Mouse (Mus musculus): Measurements from ENCODE around the gene Mcpt4. TPM values are rescaled to one million over a fixed set of nuclear protein-coding genes. Genes with fewer than 3 reads are reported as not detected.
"Not testable (repeated sequence)": the region's sequence is repeated elsewhere in the genome, so short reads cannot be mapped to it uniquely, and the experiment has no call there.

Gene Mcpt4
- 0.14 TPM for polyA plus RNA-seq (2012; fragmentation: generic; extraction: Trizol)

- not testable (repeated sequence) for H3ac ChIP-seq (ENCODE audit: control insufficient read depth, insufficient read length); H3K79me2 ChIP-seq (ENCODE audit: control insufficient read depth, insufficient read depth); H3K4me3 ChIP-seq; H3K36me3 ChIP-seq (ENCODE audit: control insufficient read depth, insufficient read depth); H3K27me3 ChIP-seq (ENCODE audit: control insufficient read depth, insufficient read depth, insufficient read length); H3K4me2 ChIP-seq (ENCODE audit: low read depth)
Measured at GRCm38 (mm10) chr14:56062213-56062612, at the start of gene Mcpt4. Gene Mcpt4, minus strand, starts transcription at chr14:56062313.

GRCm38 (mm10) chr14:56105447-56106180, 43.5 kb upstream of the Mcpt4 start:
- Histone ChIP-seq H3K4me2 (ENCODE audit: low read depth) (peak overlapping the region; percentile 42), H3K4me3 (no peak overlapping the region), H3K27me3 (ENCODE audit: control insufficient read depth, insufficient read depth, insufficient read length) (no peaks in the 10 kb centered on the region), H3ac (ENCODE audit: control insufficient read depth, insufficient read length) (no peak overlapping the region), H3K36me3 (ENCODE audit: control insufficient read depth, insufficient read depth) (no peaks in the 10 kb centered on the region), H3K79me2 (ENCODE audit: control insufficient read depth, insufficient read depth) (no peaks in the 10 kb centered on the region)
- TF ChIP-seq E2F4 (IDR thresholded peaks at IDR 0.05; ENCODE audit: insufficient read depth), result no peak
- TF ChIP-seq MYOD1 (IDR thresholded peaks at IDR 0.05; ENCODE audit: control insufficient read depth in 1 of 3, insufficient read length in 2 of 3, low read depth in 2 of 3), result peak in 1 of 3 experiments; percentile 12

GRCm38 (mm10) chr14:56105016-56105415, 42.9 kb upstream of the Mcpt4 start:
- no peaks in the 10 kb centered on the region for H3K27me3 ChIP-seq (ENCODE audit: control insufficient read depth, insufficient read depth, insufficient read length)
- no peak overlapping the region for H3ac ChIP-seq (ENCODE audit: control insufficient read depth, insufficient read length)
- H3K79me2 ChIP-seq (ENCODE audit: control insufficient read depth, insufficient read depth), result no peaks in the 10 kb centered on the region
- TF ChIP-seq MAX (IDR thresholded peaks at IDR 0.05; ENCODE audit: low read depth) (no peak), MYOD1 (IDR thresholded peaks at IDR 0.05; ENCODE audit: control insufficient read depth in 1 of 3, insufficient read length in 2 of 3, low read depth in 2 of 3) (no peak), USF1 (IDR thresholded peaks at IDR 0.05; ENCODE audit: low read depth) (no peak), CEBPB (IDR thresholded peaks at IDR 0.05; ENCODE audit: insufficient read depth, poor library complexity, severe bottlenecking) (no peak), E2F4 (IDR thresholded peaks at IDR 0.05; ENCODE audit: insufficient read depth) (no peak), POLR2AphosphoS2 (IDR thresholded peaks at IDR 0.05; ENCODE audit: insufficient read length, low read depth) (no peak), TCF3 (IDR thresholded peaks at IDR 0.05; ENCODE audit: insufficient read length, low read depth) (no peak), MYOG (IDR thresholded peaks at IDR 0.05; ENCODE audit: control insufficient read depth in 1 of 3, insufficient read depth in 1 of 3, insufficient read length in 2 of 3, low read depth in 2 of 3) (no peak), SRF (IDR thresholded peaks at IDR 0.05; ENCODE audit: control insufficient read depth, insufficient read length, low read depth) (no peak), POLR2A (IDR thresholded peaks at IDR 0.05; ENCODE audit: insufficient read length, low read depth) (no peak), REST (IDR thresholded peaks at IDR 0.05; ENCODE audit: insufficient read depth, insufficient read length) (no peak), TCF12 (IDR thresholded peaks at IDR 0.05; ENCODE audit: insufficient read depth, poor library complexity, severe bottlenecking) (no peak)
- H3K4me2 ChIP-seq (ENCODE audit: low read depth), result no peak overlapping the region
- H3K4me3 ChIP-seq, result no peak overlapping the region
- no peaks in the 10 kb centered on the region for H3K36me3 ChIP-seq (ENCODE audit: control insufficient read depth, insufficient read depth)

- H3K79me2 ChIP-seq (ENCODE audit: control insufficient read depth, insufficient read depth), result no peaks in the 10 kb centered on the region
- no peak overlapping the region for H3K4me2 ChIP-seq (ENCODE audit: low read depth)
- H3ac ChIP-seq (ENCODE audit: control insufficient read depth, insufficient read length), result no peak overlapping the region
- TF ChIP-seq USF1 (IDR thresholded peaks at IDR 0.05; ENCODE audit: low read depth) (no peak), SRF (IDR thresholded peaks at IDR 0.05; ENCODE audit: control insufficient read depth, insufficient read length, low read depth) (no peak), E2F4 (IDR thresholded peaks at IDR 0.05; ENCODE audit: insufficient read depth) (no peak), POLR2AphosphoS2 (IDR thresholded peaks at IDR 0.05; ENCODE audit: insufficient read length, low read depth) (no peak), CEBPB (IDR thresholded peaks at IDR 0.05; ENCODE audit: insufficient read depth, poor library complexity, severe bottlenecking) (no peak), TCF12 (IDR thresholded peaks at IDR 0.05; ENCODE audit: insufficient read depth, poor library complexity, severe bottlenecking) (no peak)
- H3K4me3 ChIP-seq, result no peak overlapping the region
- H3K27me3 ChIP-seq (ENCODE audit: control insufficient read depth, insufficient read depth, insufficient read length), result no peaks in the 10 kb centered on the region
- no peaks in the 10 kb centered on the region for H3K36me3 ChIP-seq (ENCODE audit: control insufficient read depth, insufficient read depth)
Measured at GRCm38 (mm10) chr14:56103452-56103851, 41.3 kb upstream of the Mcpt4 start.

- Histone ChIP-seq H3K36me3 (ENCODE audit: control insufficient read depth, insufficient read depth) (no peaks in the 10 kb centered on the region), H3K4me3 (no peak within 1 kb of the TSS), H3K4me2 (ENCODE audit: low read depth) (no peak within 1 kb of the TSS), H3K79me2 (ENCODE audit: control insufficient read depth, insufficient read depth) (no peaks in the 10 kb centered on the region), H3K27me3 (ENCODE audit: control insufficient read depth, insufficient read depth, insufficient read length) (no peaks in the 10 kb centered on the region), H3ac (ENCODE audit: control insufficient read depth, insufficient read length) (no peak within 1 kb of the TSS)
- TF ChIP-seq MAX (IDR thresholded peaks at IDR 0.05; ENCODE audit: low read depth) (no peak), SRF (IDR thresholded peaks at IDR 0.05; ENCODE audit: control insufficient read depth, insufficient read length, low read depth) (no peak), REST (IDR thresholded peaks at IDR 0.05; ENCODE audit: insufficient read depth, insufficient read length) (no peak)
Measured at GRCm38 (mm10) chr14:56102386-56102785, 40.3 kb upstream of the Mcpt4 start, which contains the start of gene Ctsg. Gene Ctsg, minus strand, starts transcription at chr14:56102574.

GRCm38 (mm10) chr14:56098940-56099339, 36.8 kb upstream of the Mcpt4 start:
- no peak for TF ChIP-seq MYOD1 (IDR thresholded peaks at IDR 0.05; ENCODE audit: control insufficient read depth in 1 of 3, insufficient read length in 2 of 3, low read depth in 2 of 3)
- no peak for TF ChIP-seq MAX (IDR thresholded peaks at IDR 0.05; ENCODE audit: low read depth)
- TF ChIP-seq POLR2A (IDR thresholded peaks at IDR 0.05; ENCODE audit: insufficient read length, low read depth), result no peak
- TF ChIP-seq CEBPB (IDR thresholded peaks at IDR 0.05; ENCODE audit: insufficient read depth, poor library complexity, severe bottlenecking), result no peak
- TF ChIP-seq SRF (IDR thresholded peaks at IDR 0.05; ENCODE audit: control insufficient read depth, insufficient read length, low read depth), result no peak
- TF ChIP-seq REST (IDR thresholded peaks at IDR 0.05; ENCODE audit: insufficient read depth, insufficient read length), result no peak
- TF ChIP-seq USF1 (IDR thresholded peaks at IDR 0.05; ENCODE audit: low read depth), result no peak
- TF ChIP-seq TCF12 (IDR thresholded peaks at IDR 0.05; ENCODE audit: insufficient read depth, poor library complexity, severe bottlenecking), result no peak
- H3ac ChIP-seq (ENCODE audit: control insufficient read depth, insufficient read length), result no peak overlapping the region
- no peaks in the 10 kb centered on the region for H3K36me3 ChIP-seq (ENCODE audit: control insufficient read depth, insufficient read depth)
- no peak overlapping the region for H3K4me2 ChIP-seq (ENCODE audit: low read depth)
- H3K79me2 ChIP-seq (ENCODE audit: control insufficient read depth, insufficient read depth), result no peaks in the 10 kb centered on the region
- no peak overlapping the region for H3K4me3 ChIP-seq
- no peaks in the 10 kb centered on the region for H3K27me3 ChIP-seq (ENCODE audit: control insufficient read depth, insufficient read depth, insufficient read length)
